Mouse (Mus musculus): ENCODE data around the gene Mtr.

Mtr gene

DNA sequence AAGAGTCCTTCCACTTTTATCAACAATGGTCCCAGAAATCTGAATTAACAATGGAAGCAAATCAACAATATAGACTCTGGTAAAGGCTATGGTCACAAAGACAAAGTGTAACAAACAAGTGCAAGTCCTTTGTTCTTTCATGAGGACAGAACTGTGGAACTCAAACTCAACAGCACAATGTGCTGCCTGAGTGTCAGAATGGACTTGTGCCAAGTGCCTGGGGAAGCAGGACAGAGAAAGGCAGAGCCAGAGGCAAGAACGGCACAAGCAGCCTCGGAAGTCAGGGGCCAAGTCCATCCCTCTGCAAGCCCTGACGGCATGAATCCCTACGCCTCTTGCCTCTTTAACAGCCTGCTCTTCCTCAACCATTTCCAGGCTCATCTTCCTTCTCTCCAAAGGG, 13.9 kb downstream of the Mtr start:
- DNase-seq (ENCODE audit: low spot score in 2 of 2): no peak

DNA sequence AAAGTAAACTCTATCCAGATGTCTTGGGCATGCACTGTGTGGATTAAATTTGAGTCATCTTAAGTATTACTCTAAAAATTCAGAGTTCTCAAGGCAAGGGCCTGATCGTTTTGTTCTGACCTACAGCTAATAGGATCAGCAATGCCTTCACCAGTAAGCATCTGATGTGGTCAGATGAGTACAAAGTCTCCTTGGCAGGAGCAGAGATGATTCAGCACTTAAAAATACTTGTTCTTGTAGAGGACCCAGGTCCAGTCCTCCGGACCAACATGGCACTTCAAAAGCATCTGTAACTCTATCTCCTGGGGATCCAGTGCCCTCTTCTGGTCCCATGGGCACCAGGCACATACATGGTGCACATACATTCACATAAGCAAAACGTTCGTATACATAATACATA, 25.8 kb downstream of the Mtr start:
- DNase-seq (ENCODE audit: low spot score in 2 of 2): no peak

DNA sequence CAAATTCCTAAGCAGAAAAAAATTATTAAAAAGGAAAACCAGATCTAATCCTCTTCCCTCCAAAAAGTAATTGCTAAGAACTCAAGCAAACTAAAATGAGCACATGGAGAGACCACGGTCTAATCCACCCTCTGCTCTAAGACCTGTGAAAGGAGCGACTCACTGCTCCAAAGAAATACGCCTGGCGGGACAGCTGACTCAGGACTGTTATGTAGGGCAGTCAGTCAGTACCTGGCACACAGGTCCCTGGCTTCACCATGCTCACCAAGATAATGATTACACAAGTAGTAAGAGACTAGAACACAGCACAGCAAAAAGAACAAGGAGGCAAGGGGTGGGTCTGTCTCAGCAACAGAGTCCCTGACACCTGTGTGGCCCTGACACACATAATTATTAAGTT, 29.7 kb downstream of the Mtr start:
- no peak for DNase-seq (ENCODE audit: low spot score in 2 of 2)

DNA sequence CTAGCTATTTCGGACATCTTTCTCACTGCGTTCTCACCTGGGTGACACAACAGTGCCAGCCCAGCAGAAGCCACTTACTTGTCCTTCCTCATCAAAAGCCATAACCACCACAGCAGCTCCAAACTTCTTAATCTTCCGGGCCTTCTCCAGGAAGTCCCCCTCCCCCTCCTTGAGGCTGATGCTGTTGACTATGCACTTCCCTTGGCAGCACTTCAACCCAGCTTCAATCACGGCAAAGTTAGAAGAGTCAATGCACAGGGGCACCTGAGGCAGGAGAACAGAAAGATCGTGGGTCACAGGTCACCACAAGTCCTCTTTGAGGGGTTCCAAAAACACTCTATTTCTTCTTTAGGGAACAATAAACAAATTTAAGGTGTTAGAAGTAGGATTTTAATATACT, 30.3 kb downstream of the Mtr start:
- DNase-seq (ENCODE audit: low spot score in 2 of 2): no peak

DNA sequence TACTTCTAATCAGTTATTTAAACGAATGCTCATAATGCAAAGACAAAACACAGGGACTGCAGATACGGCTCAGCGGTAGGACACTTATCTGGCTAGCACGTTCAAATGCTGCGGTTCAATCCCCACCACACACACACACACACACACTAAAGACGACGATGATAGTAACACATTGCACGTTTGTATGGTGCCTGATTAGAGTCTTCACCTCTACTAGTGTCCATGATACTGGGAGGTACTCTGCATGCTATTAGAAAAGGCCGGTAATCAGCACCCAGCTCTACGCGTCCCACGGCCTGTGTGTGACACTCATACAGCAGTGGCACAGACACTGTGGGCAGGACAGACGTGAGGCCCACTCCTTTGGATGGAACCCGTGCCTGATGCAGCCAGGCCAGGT, 39.3 kb downstream of the Mtr start:
- no peak for DNase-seq (ENCODE audit: low spot score in 2 of 2)

DNA sequence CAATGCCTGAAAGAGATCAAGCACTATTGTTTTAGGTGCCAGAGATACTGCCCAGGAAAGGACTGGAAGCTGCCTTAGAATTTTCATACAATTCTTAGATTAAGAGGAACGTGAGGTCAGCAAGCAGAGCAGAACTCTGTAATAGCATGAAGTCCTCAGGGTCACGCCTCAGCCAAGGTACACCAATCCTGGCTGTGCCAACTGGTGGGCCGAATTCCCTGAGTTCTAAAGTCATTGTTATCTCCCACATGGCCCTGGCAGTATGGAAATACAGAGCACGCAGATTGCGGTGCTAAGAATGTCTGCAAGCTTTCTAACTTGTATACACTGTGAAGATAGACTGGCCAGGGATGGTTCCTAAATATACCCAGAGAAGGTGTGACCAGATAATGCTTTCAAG, 43.0 kb downstream of the Mtr start:
- no peak for DNase-seq (ENCODE audit: low spot score in 2 of 2)

DNA sequence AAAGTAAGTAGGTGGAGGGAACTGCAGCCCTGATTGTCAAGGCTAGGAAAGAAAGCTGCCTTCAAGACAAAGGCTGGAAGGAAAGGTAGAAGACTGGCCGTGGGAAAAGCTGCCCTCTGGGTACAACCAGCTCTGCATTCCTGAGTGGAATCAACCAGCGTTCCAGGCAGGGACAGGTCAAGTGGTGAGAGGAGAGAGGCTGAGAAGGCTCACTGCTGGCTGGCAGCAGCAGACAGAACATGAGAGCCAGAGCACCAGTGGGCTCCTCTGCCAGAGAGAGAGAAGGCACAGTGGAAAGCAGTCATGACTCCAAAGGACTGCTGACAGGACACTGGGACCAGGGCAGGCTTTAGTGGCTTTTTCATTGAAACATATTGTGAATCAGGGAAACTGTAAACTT, 46.9 kb downstream of the Mtr start:
- no peak for DNase-seq (ENCODE audit: low spot score in 2 of 2)

DNA sequence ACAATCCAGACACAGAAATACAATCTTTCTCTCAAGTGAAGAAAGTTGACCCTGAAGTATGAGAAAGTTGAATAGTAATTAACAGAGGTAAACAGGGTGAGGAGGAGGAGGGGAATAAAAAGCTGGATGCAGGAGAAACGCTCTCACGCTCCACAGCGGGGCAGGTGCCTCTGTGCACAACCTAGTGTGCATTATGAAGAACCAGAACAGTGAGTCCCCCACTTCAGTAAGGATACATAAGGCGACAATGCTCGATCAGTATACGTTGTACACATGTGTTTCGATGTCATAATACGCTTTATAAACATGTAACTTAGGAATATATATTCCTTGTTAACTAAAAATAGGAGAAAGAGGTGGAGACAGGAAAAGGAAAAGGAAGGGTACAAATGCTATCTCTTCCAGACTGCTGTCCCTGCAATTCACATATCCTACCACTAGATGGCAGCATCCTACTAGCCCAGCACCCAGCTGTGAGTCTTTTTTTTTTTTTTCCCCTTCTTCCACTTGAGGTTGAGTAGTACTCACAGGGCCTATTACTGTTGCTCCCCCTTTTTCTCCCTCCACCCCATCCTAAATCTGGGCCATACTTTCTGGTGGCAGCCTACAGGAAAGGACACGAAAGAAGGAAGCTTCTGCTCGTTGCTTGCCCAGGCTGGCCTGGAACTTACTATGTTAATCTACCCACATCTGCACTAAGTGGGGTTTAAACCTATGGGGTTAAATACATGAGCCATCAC, 47.7 kb downstream of the Mtr start:
- peak; percentile 25 to 58 for DNase-seq (ENCODE audit: low spot score in 2 of 2)

DNA sequence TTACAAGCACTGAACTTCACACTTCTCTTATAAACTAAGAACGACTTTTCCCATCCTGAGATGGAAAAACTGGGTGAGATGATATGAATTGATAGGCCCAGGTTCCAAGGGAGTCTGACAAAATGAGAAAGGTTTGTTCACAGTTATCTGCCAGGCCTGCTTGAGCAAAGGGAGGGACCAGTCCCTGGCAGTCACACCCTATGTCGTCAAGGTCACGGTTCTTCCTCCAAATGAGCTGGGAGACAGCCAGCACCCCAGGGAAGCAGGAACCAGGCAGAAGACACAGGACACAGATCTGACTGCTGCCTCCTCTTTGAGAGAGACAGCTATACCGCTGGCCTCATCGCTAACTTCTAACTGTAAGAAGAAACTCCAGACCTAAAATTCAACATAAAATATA, 57.5 kb downstream of the Mtr start:
- DNase-seq (ENCODE audit: low spot score in 2 of 2): no peak

DNA sequence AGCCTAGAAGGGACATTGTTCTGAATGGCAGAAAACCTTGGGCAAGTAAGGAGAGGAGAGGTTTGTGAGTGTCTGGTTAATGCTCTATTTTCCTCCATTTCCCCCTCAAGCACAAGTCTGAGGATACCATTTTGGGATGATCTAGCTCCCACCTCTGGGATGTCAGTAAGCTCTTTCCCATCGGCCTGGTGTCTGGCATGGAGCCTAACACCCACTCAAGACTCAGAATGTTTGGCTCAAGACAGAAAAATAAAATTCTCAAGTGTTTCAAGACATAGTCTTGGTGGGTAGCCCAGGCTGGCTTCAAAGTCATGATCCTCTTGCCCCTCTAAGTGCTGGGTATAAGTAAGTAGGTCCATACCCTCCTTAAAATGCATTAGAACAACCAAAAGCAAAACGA, 59.4 kb downstream of the Mtr start:
- DNase-seq (ENCODE audit: low spot score in 2 of 2): no peak

DNA sequence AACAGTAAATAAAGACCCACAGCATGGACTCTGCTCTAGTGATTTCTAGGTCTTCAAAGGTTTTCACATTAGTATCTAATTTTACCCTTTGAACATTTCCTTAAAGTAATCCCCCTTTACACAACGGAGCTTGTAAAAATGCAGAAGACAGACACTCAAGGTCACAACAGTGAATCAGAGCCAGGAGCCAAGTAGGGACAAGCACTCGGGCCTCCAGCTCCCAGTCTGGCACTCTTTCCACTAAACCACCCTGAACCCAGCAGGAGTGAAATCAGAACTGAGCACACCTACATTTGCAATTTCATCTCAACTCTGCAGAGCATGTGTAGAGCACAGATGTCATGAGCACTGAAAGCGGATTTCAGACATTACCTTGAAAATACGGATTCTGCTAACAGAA, 61.1 kb downstream of the Mtr start:
- DNase-seq (ENCODE audit: low spot score in 2 of 2): no peak

DNA sequence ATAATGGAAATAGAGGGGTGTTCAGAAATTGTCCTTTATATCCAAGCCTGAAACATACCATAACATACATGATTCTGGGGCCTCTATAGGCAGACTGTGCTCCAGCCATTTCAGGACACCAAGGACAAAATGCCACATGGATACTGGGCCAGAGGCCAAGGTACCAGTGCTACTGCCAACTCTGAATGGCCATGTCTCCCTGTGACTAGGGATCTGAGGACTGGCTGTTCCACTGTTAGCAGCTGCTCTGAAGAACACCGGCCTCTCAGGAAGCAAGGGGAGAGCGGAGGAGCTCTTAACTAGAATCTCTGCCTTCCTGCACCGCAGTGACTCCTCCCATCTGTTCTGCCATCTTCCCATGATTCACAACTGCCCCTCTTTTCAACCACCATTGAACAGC, 61.9 kb downstream of the Mtr start:
- DNase-seq (ENCODE audit: low spot score in 2 of 2): no peak

DNA sequence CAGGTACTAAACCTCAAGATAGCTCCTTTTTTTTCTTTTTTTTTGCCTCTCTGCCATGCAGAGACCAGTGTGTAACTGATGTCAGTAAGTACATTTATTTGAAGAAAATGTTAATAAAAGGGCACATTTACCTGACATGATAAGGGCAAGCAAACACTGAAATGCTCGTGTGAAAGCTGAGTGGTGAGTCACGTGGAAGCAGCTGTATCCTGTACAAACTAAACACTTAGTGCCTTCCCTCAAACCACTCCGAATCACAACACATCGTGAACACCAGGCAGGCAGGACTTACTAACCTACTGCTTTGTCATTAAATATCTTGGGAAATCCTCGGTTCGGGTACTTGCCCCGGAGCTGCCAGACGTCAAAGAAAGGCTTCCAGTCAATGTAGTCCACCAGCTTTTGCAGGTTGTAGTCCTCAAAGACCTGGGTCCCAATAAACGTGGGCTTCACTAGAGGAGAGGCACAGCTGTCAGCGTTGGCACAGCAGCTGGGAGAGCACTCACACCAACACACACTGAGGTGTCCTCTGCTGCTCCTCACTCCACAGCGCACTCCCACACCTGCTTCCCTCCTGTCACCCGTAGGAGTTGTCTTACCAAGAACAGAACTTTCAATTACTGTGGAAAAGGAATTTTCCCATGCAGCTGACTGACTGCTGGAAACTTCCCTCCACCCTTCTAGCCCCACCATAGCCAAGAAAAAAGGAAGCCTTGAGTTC, 62.8 kb downstream of the Mtr start:
- DNase-seq (ENCODE audit: low spot score in 2 of 2): no peak

DNA sequence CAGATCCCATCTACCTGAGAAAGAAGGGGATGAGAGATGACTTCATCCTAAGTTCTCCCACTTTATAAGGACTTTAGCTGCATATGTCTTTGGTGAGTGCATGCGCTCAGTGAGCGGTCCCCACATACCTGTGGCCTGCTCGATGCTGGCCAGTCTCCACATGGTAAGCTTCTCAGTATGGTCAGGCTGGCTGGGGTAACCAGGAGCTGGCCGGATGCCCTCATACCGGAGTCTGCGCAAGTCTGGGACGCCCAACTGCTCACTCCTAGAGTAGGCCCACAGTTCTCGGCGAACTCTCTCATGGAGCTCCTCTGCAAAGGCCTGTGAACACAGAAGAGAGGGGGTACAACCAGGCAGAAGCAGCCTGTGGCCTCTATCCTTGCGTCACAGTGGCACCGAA, 68.7 kb downstream of the Mtr start:
- DNase-seq (ENCODE audit: low spot score in 2 of 2): no peak

DNA sequence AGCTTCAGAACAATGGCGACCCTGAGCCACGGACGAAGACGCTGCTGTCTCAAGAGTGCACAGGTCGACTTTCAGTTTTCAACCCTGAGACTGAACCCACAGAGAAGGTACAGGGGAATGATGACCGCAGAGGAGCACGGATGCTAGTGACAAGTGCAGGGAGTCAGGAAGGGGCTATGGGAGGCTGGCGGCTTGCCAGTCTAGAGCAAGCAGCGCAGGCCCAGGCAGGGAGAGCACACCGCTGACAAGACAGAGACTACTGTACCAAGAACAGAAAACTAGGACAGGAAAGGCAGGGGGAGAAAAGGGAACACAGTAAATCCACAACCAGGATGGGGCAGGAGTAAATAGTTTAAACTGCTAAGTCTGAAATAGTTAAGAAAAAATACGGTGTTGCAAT, 69.1 kb downstream of the Mtr start:
- DNase-seq (ENCODE audit: low spot score in 2 of 2): no peak

DNA sequence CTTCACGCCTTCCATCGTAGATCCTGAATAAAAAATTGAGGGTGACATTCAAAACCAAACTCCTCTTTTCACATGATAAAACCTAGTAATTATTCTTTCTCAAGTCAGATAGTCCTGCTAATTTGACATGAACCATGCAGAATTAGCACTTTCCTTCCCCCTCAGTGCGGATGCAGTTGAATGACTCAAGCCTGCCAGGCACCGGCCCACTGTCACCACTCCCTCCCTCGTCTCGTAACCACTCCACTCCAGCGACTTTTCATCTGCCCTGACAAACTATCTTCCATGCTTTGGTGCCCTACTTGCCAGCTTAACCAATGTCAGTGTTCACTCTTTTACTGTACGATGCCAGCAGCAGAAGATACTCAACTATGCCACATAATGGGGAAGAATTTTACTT, 78.4 kb downstream of the Mtr start:
- no peak for DNase-seq (ENCODE audit: low spot score in 2 of 2)

DNA sequence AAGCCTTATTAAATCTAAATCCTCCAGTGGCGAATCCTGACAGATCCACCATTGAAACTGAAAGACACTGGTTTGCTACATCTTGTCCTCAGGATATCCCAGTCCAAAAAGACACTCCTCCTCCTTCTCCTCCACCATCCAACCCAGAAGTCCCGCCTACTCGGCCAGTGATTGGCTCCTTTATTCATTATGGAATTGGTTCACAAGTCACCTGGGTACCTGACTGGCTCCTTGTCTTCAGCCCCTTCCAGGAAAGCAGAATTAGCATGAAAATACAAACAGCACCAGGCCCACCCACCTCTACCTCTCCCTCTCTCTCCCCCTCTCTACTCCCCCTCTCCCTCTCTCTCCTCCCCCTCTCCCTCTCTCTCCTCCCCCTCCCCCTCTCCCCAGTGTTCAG, 81.2 kb downstream of the Mtr start:
- DNase-seq (ENCODE audit: low spot score in 2 of 2): no peak

DNA sequence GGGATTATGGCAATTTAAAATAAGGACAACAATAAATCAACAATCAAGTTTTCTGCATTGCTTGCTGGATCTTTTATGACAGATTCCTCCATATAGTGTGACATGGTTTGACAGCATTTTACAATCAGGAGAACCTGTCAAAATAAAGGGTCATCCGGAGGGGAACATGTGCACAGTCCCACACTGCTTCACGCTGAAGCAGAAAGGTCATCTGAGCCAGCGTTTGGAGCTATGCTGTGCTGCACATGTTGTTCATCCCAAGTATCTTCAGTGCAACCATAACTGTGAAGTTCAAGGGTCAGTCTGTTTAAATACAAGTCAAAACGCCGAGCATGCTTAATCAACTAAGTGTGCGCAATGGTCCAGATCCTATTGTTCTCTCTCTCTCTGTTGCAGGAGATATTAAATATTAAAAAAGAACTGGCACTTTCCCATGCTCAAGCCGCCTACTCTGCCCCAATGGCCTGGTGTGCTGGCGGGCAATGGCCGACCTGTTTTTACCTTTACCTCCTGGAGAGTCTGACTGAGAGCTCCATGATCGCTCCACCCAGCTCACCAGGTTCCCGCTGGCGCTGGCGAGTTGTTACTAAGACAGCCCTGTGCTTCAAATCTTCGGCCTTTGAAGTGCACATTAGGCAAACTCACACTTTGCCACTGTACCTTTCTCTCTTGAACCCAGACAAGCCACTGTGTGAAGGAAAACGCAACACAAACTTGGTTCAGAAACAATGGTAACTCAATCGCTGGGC, 81.8 kb downstream of the Mtr start:
- DNase-seq (ENCODE audit: low spot score in 2 of 2): no peak

DNA sequence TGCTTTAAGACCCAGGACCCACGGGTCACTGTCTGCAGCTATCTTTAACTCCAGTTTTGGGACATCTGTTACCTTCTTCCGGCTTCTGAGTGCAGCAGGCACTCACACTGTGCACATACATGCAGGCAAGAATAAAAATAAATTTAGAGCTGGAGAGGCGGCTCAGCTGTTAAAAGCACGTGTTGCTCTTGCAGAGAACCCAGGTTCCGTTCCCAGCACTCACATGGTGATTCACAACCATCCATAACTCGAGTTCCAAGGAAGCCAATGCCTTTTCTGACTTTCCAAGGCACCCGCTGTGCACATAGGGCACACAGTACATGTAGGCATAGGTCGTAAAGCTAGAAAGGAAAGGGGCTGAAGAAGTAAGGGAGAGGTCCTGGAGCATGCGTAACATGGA, 90.6 kb downstream of the Mtr start:
- no peak for DNase-seq (ENCODE audit: low spot score in 2 of 2)

DNA sequence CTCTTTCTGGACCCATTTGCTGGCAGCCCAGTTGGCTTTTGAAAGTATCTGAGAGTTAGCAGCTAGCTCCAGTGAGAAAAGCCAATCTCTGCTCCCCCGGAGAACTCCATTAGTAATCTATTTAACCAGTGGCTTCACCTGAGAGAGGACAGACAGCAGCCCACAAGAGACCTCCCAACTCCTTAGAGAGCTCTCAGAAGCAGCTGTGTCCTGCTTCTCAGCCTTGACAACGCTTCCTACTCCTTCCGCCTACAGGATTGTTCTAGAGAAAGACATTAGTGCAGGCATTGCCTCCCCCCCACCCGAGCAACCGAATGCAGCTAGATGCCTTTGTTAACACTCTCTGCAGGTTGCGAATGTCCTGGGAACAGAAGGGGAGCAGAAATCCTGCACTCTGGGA, 91.5 kb downstream of the Mtr start:
- DNase-seq (ENCODE audit: low spot score in 2 of 2): no peak

DNA sequence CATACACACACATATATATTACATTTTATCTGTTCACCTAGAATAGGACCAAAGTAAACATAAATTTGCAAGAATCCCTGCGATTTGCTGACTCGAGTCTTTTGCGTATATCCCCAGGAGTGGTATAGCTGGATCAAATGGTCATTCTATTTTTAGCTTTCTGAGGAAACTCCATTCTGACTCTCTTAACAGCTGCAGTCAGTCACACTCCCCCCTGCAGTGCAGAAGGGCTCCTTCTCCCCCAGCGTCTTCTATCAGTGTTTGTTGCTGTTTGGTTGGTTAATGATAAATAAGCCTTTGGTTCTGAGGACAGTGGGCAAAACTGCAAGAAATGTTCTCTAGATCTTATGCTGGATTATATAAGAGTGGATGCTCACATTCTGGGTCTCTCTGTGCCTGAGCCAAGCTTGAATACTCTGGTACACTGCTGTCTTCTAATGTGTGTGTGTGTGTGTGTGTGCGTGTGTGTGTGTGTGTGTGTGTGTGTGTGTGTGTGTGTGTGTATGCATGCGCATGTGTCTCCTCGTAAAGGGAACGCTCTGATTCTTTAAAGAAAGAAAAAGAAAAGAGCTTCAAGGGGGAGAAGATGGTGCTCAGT, 92.4 kb downstream of the Mtr start:
- no peak for DNase-seq (ENCODE audit: low spot score in 2 of 2)

DNA sequence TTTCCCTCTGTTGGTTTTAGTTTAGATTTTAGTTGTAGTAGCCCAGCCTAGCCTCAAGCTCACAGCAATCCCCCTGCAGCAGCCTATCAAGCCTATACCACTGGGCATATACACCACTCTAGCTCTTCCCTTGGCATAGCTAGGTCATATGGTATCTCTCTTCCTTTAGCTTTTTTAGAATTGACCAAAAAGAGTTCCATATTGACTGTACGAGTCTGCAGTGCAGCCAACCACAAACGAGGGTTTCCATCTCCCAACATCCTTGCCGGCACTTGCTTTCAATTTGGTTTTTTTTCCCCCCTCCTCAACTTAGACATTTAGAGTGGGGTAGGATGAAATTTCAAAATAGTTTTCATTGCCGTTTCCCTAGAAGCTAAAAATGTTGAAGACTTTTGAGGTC, 95.5 kb downstream of the Mtr start:
- no peak for DNase-seq (ENCODE audit: low spot score in 2 of 2)

DNA sequence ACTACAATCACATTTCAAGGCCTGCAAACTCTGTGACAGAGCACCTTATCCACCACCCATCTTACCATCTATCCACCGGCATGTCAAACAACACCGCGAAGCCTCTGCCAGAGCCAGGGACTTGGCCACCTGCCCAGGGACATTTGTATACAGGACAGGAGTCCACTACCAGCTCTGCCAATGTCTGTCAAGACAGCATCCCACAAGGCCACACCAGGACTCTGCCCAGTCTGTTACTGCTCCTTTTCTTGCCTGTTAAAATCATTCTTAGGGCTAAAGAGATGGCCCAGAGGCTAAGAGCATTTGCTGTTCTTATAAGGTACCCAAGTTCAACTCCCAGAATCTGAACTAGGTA, 97.8 kb downstream of the Mtr start:
- DNase-seq (ENCODE audit: low spot score in 2 of 2): no peak
